Mouse (Mus musculus) thymus, postnatal 25 days (tissue): ENCODE measurements around the gene Por.

ENCODE experiments used
- DNase-seq: peaks from one replicate; pipeline ENCODE4 v3.0.0; 2022

Por gene

GRCm38 (mm10) chr5:135730278-135730677 is 60.4 kb downstream of the Por start:
- DNase-seq = no peak

GRCm38 (mm10) chr5:135730916-135731315 is 61.1 kb downstream of the Por start:
- DNase-seq = no peak

DNA sequence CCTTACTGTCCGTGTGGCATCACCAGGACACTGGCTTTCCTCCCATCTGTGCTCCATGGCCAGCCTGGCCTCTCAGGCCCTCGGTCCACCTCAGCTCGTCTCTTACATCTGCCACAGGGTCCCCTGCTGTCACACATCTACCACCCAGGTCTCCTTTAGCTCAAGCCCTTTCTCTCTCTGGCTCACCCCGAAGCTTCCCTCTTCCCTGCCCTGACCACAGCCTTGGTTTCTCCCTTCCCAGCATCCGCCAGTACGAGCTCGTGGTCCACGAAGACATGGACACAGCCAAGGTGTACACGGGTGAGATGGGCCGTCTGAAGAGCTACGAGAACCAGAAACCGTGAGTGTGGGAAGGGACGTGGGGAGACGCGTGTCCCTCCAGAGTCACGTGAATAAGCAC is 61.5 kb downstream of the Por start:
- no peak for DNase-seq

GRCm38 (mm10) chr5:135733071-135733470 is 63.2 kb downstream of the Por start:
- no peak for DNase-seq

DNA sequence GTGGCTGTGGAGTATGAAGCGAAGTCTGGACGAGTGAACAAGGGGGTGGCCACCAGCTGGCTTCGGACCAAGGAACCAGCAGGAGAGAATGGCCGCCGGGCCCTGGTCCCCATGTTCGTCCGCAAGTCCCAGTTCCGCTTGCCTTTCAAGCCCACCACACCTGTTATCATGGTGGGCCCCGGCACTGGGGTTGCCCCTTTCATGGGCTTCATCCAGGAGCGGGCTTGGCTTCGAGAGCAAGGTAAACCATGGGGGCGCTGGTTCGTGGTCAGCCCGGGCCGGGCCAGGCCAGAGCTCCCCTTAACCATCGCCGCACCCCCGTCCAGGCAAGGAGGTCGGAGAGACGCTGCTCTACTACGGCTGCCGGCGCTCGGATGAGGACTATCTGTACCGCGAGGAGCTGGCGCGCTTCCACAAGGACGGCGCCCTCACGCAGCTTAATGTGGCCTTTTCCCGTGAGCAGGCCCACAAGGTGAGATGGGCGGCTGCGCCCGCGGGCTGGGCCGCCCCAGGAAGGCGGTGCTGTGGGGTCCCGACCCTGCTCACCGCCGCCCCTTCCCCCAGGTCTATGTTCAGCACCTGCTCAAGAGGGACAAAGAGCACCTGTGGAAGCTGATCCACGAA is 64.3 kb downstream of the Por start:
- no peak for DNase-seq

DNA sequence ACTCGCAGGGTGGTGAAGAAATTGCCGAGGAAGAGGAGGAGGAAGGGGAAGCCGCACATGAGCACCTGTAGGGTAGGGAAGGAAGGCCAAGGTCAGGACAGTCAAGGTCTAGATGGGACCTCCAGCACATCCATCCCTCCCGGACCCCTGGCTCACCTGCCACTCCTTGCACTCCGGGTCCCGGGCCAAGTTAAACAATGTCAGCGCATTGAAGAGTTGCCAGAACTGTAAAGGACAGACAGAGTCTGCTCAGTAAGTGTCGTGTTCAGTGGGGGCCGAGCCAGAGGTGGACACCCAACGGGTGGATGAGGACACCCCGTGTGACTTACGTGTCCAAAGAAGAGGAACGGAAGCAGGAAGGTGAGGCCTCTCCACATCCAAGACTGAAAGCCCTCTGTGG is 65.9 kb downstream of the Por start:
- DNase-seq = no peak

GRCm38 (mm10) chr5:135736544-135736943 is 66.7 kb downstream of the Por start:
- DNase-seq = no peak

- no peak for DNase-seq
These were observed 67.3 kb downstream of the Por start for GRCm38 (mm10) chr5:135737154-135737553.

DNA sequence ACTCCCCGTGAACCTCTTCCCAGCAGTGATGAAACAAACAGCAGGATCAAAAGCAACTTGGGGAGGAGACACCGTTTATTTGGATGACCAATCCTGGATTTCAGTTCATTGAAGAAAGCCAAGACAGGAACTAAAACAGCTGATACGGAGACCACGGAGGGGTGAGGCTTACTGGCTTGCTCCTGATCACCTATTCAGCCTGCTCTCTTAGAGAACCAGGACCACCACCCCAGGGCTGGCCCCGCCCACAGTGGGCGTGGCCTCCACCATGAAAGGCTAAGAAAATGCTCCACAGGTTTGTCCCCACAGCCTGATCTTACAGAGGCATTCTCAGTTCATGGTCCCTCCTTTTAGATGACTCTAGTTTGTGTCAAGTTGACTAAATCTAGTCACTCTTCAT is 68.4 kb downstream of the Por start:
- DNase-seq = no peak

DNA sequence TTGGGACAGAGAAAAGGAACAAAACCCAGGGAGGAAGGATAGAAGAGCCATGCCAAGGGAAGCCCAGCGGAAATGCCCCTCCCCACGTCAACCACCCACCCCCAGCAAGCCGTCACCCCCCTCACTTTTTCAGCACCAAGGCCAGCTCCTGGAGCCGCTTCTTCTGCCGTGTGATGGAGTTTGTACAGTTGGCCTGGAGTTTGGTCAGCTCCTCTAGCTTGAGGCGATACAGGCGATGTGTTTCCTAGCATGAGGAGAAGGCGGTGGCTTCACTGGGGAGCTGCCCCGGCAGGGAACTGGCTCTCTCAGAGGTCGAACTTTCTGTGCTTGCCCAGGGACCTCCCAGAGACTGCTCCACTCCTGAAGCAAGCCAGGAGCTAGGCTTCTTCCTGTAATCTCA is 72.3 kb downstream of the Por start:
- DNase-seq = no peak

DNA sequence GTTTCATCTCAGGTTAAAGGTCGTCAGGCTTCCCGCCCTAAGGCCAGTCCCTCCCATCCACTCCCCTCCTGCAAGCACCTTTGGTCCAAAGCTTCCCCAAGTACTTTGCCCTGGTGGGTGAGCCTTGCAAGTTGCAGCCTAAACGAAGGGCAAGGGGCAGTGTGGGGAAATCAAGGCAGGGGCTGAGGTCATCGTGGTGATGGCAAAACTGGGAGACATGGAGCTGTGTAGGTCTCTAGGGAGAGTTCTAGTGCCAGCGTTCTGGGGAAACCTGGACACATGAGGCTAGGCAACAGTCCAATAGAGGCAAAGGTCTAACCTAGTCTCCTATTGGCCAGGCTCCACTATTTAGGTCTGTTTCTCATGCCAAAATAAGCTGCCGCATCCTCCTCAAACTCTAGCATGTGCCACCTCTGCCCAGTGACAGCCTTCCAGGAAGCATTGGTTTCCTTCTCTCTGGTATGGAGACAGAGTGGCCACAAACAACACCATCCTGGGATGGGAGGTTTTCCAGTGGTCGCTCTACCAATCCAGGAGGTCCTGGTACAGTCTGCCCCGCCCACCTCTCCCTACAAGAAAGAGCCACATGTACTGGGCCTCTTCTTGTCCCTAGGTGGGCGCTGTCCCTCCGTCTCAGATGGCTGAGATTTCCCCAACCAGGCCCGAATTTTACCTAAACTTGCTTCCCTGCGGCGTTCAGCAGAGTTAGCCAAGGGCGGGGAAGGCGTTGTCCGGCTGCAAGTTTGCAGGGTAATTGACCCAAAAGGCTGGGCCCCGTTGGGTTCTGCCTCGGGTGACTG is 73.3 kb downstream of the Por start:
- DNase-seq = no peak

GRCm38 (mm10) chr5:135743741-135744609 is 74.1 kb downstream of the Por start, which contains the start of gene Tmem120a:
Gene Tmem120a, minus strand, starts transcription at chr5:135744448.
- DNase-seq = peak; percentile 95

DNA sequence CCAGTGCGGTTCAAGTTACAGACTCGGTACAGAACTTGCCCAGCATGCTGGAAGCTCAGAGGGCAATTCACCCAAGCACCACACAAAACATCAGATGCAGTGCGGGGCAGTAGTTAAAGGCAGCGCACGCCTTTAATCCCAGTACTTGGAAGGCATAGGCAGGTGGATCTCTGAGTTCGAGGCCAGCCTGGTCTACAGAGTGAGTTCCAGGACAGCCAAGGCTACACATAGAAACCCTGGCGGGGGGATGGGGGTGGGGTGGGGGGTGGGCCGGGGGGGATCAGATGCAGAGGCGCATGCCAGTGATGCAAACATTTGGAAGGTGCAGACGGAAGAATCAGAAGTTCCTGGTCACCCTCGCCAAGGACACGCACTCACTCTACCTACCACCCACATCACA is 74.9 kb downstream of the Por start:
- DNase-seq = no peak

- no peak for DNase-seq
These were observed 81.2 kb downstream of the Por start for GRCm38 (mm10) chr5:135751041-135751440.

DNA sequence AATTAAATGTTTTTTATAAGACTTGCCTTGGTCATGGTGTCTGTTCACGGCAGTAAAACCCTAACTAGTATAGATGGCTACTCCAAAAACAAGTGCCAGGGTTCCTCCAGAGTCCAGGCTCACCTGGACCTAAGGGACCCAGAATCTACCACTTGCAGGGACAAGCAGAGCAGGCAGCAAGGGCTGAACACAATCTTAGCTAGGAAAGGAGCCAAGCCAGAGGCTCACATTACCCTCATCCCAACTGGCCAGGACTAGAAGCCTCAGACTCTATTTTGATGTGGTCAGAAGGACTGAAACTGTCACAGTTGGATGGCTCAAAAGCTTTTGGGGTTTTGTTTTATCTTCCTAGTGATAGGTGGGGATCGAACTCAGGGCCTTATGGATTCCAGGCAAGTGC is 81.8 kb downstream of the Por start:
- no peak for DNase-seq

- DNase-seq = no peak
These were observed 92.0 kb downstream of the Por start for GRCm38 (mm10) chr5:135761881-135762280.

GRCm38 (mm10) chr5:135763526-135763925 is 93.7 kb downstream of the Por start:
- peak; percentile 61 for DNase-seq

- no peak for DNase-seq
These were observed 95.1 kb downstream of the Por start for GRCm38 (mm10) chr5:135764971-135765370.

DNA sequence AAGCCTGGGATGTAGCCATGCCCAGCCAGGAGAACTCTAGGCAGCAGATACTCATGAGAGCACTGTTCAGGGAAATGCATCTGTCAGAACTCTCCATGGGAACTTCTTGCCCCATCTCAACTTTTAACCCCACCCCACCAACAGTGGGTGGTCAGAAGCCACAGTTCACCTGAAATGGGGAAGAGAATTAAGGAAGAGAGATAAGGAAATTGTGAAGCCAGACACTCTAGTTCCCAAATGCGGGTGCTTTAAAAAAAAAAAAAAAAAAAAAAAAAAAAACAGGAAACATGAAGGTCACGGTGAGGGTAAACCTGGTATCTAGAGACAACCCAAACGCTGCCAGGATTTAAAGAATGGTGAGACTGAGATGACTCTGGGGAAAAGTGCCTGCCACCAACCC is 102.7 kb downstream of the Por start:
- no peak for DNase-seq

DNA sequence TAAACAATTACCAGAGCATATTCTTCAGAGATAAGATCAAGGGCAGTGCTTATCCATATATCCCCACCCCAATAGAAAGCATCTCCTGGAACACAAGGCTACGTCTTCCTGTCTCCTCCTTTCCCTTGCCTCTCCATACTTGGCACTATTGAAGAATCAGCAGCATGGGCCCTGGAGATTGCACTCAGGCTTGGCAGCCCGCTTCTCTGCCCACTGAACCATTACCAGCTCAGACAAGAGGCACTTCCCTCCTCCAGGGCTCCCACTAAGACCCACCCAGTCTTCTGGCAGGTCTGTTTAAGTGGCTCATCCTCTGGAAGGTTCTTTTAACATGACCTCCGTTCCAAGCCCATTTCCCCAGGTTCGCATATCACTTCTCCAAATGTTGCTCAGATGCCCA is 106.7 kb downstream of the Por start:
- no peak for DNase-seq

DNA sequence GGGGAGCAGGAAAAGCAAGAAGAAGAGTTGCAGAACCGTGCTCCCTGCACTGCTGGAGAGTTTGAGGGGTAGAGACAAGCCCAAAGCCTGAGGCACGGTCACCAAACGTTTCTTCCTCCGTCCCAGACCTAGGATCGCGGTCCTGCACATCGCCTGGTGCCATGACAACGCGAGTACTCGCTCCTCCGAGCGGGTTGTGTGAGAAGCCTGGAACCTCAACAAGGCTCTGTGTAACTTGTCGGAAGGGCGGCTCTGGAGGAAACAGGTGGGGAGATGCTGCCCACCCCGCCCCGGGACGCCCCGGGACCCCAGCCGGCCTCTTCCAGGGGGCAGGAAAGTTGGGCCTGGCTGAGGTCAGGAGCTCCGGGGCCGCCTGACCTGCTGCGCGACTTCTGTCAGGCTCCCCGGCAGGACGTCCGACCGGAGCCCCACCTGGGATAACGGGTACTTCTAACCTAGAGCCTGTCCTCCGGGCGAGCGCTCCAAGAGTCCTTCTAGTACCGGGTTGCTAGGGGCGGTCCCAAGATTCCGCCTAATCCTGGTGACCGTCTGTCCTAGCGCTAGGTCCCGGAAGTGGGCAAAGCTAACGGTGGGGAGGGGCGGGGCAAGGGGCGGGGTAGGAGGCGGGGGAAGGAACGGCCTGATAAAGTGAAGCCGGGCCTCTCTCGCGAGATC is 108.1 kb downstream of the Por start, which contains the start of gene Styxl1:
TSS of gene Styxl1 (minus strand) at position 590 of the 675 bp plus-strand sequence.
- DNase-seq = no peak

DNA sequence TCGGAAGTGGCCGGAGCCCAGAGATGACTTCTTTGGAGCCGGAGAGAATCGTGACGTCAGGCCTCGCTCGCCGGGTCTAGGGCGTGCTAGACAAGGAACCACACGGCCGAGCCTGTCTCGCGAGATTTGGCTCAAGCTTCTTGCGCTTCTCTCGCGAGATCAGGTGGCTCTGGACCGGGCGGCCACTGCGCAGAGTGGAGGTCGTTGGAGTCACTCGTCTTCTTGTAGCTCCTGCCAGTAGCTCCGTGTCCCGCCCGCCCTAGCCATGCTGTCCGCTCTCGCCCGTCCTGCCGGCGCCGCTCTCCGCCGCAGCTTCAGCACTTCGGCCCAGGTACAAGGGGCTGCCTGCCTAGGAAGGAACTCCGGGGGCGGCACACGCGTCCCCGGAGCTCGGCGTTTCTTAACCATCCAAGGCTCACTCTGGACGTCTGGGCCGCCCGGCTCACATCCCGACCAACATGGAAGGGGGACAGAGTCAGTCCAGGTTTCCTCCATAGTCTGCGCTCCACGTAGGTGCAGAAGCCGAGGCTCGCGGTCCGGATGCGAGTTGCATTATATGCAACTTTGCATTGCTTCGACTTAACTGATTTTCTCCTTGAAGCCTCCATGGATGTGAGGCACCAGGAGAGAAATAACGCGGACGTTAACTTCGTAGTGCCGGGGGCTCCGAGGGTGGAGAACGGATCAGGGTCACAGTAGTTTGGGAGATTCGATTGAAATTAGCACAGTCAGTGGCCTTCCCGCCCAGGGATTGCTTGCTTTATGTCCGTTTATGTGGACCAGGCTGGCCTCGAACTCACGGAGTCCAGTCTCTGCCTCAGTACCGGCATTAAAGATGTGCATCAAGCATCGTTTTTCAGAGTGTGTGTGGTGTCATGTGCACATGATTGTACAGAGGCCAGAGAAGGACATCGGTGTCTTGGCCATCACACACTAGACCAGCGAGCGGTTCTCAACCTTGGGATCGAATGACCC is 108.9 kb downstream of the Por start, which contains the start of gene Mdh2:
TSS of gene Mdh2 (plus strand) at position 10 of the 975 bp plus-strand sequence.
- DNase-seq = peak; percentile 99
